Comparison of ENCODE assay signal across 8 mouse cellular contexts in the genomic region with DNA sequence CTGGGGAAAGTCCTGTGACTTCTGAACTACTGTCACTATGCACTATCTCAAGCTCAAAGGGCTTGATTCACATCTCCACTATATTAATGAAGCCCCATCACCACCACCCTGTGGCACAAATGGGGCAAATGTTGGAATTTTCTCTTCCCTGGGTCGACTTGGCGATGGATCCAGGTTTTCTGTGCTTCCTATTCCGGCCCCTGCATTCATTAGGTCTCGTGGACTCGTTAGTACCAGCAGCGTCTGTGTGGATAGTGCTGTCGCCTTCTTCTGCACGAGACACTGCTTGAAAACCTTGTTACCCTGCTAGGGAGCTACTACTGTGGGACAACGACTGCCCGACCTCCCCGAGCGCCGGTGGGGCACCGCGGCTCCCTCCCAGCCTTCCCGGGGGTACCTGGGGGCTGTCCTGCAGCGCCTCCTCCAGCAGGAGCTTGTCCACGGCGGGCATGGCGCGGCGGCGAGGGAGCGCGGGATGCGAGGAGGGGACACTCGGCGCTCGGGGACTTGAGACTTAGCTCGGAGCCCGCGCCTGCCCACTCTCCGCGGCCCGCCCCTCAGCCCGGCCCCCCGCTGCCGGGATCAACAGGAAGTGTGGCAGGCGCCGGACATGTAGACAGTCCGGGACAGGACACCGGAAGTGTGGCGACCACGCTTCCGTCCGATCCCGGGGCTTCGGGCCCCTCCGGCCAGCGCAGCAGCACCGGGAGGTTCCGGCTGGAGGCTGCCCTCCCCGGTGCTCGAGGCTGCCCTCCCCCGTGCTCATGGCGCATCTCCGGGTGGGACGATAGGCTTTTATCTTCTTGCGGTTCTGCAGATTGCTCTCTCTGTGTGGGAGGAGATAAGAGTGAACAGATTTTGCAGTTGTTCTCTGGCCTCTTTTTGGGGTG. TPM values are rescaled to one million over a fixed set of nuclear protein-coding genes. Genes with fewer than 3 reads are reported as not detected.
DNase-seq lines count a peak whose midpoint lies in the region; ATAC-seq and TF ChIP-seq lines count a peak whose summit lies in the region.

TSS of gene Appl2 (minus strand) at position 608 of the 890 bp plus-strand sequence.

- POLR2A ChIA-PET in Patski (lab: Charles Lee) = interaction anchor here (1.5 kb wide), 1 partner anchor 103 kb away, joined by 3 read pairs; no protein-coding TSS in a partner anchor

- H3K4me3 ChIP-seq in hindbrain, embryonic 14.5 days (replicated peaks; ENCODE audit: low read length) = peak within 1 kb of the TSS; percentile 86

- H3K27me3 ChIP-seq in Patski = no peaks in the 10 kb centered on the region
- H3K27me3 ChIP-seq in hindbrain, embryonic 14.5 days (ENCODE audit: control insufficient read depth, insufficient read depth, low read length) = no peaks in the 10 kb centered on the region

- DNase-seq in Patski (ENCODE audit: low read depth, low spot score) = peak; percentile 39
- DNase-seq in cerebellum, postnatal 10 days = peak; percentile 95 to 97
- peak; percentile 85 to 88 for DNase-seq in frontal cortex, postnatal 36 days (ENCODE audit: low spot score in 2 of 2)
- DNase-seq in hindbrain, embryonic 14.5 days (ENCODE audit: low spot score) = peak; percentile 78
- peak; percentile 88 to 92 for DNase-seq in layer of hippocampus, postnatal 36 days
- DNase-seq in lung, postnatal 25 days (ENCODE audit: low spot score) = peak; percentile 95
- DNase-seq in retina, adult 2 months (ENCODE audit: low read depth, low spot score) = peak; percentile 86
- peak; percentile 55 for DNase-seq in thymus, postnatal 25 days

- H3K9ac ChIP-seq in hindbrain, embryonic 14.5 days = peak within 1 kb of the TSS; percentile 80

- H3K4me1 ChIP-seq in hindbrain, embryonic 14.5 days (replicated peaks; ENCODE audit: control insufficient read depth, insufficient read depth, low read length) = peaks cover 25% of the 10 kb centered on the region

- no peaks in the 10 kb centered on the region for H3K9me3 ChIP-seq in hindbrain, embryonic 14.5 days (ENCODE audit: control insufficient read depth, low read length)

- peak within 1 kb of the TSS; percentile 81 for H3K4me2 ChIP-seq in hindbrain, embryonic 14.5 days (replicated peaks)

- WGBS in hindbrain, embryonic 14.5 days = under 1% methylated on average over 59 of the region's 59 CpGs

- no peak for TF ChIP-seq CTCF in Patski (IDR thresholded peaks at IDR 0.05)

- peak within 1 kb of the TSS; percentile 84 for H3K27ac ChIP-seq in hindbrain, embryonic 14.5 days

- peak; percentile 94 for ATAC-seq in Patski
- peak; percentile 95 for ATAC-seq in hindbrain, embryonic 14.5 days (ENCODE audit: low FRiP score)

- in situ Hi-C loops in Patski (cut with MboI; ENCODE audit: low pct_unique_long_range_greater_than_20kb) = no loop called here

- CTCF ChIA-PET in Patski (lab: Charles Lee) = interaction anchor here (1.1 to 1.3 kb wide), 2 partner anchors 11 to 81 kb away, joined by 3 to 5 read pairs; no protein-coding TSS in a partner anchor

- no peaks in the 10 kb centered on the region for H3K36me3 ChIP-seq in hindbrain, embryonic 14.5 days (replicated peaks; ENCODE audit: control insufficient read depth, insufficient read depth)

RNA-seq across cellular contexts. Expression of gene Appl2, which starts in this region (rescaled TPM):
- polyA plus RNA-seq in Patski (2021) = 22.4 TPM
- 37.1 and 39.9 TPM in 2 replicates for polyA plus RNA-seq in hindbrain, embryonic 14.5 days (2014; fragmentation: Nextera tagmentation; extraction: Ambion mirVana)
- 10 to 100 TPM; 78.0 to 81.1 TPM for total RNA-seq in layer of hippocampus, postnatal 36 days (2021)

Comparison
In these comparisons a context has a peak if more than half of its experiments do, and no peak if none do; other contexts are left out.
1. Peak in every context shown above with its lines: DNase-seq, ATAC-seq, H3K4me3 ChIP-seq and H3K27ac ChIP-seq.
2. DNase-seq: peak in every context shown above with its lines; median percentile 96 in cerebellum, postnatal 10 days; 95 in lung, postnatal 25 days; 90 in layer of hippocampus, postnatal 36 days; 86 in frontal cortex, postnatal 36 days; 86 in retina, adult 2 months; 78 in hindbrain, embryonic 14.5 days; 55 in thymus, postnatal 25 days; 39 in Patski.